Mouse (Mus musculus): Measurements from ENCODE around the gene Dop1b.

DNA sequence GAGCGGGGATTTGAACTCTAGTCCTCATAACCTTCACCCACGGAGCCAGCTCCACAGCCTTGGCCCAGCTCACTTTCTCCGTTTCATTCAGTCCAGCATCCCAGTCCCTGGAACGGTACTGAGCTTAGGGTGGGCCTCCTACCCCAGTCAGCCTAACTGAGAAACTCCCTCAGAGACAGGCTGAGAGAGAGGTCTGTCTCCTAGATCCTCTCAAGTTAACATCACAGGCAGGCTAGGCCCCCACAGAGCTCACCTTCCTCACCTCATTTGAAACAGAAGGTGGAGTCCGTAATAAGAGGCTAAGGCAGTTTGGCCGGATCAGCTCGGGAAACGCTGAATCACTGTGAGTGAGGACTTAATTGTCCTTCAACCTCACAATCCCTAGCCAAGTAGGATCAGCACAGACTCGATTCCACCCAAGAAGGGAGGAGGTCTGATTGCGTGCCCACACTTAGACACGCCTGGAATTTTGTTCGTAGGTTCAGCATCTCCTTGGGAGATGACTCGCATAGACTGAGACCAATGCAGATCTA lies 29.5 kb upstream of the Dop1b start:
- TF ChIP-seq CTCF (IDR thresholded peaks at IDR 0.05; ENCODE audit: extremely low read depth, insufficient read depth, insufficient read length, insufficient replicate concordance) (no peak), POLR2A (IDR thresholded peaks at IDR 0.05; ENCODE audit: low read depth, low read length) (no peak)

Measured in spleen, adult 2 months (tissue).